Mouse (Mus musculus): ENCODE measurements around the gene Urgcp. TPM values are rescaled to one million over a fixed set of nuclear protein-coding genes. Genes with fewer than 3 reads are reported as not detected.
A peak's percentile ranks its signal among the peaks of the same experiment; 100 is the strongest.

The Urgcp gene
- polyA plus RNA-seq, 1 experiment from 2014 or later, result 19.1 TPM

DNA sequence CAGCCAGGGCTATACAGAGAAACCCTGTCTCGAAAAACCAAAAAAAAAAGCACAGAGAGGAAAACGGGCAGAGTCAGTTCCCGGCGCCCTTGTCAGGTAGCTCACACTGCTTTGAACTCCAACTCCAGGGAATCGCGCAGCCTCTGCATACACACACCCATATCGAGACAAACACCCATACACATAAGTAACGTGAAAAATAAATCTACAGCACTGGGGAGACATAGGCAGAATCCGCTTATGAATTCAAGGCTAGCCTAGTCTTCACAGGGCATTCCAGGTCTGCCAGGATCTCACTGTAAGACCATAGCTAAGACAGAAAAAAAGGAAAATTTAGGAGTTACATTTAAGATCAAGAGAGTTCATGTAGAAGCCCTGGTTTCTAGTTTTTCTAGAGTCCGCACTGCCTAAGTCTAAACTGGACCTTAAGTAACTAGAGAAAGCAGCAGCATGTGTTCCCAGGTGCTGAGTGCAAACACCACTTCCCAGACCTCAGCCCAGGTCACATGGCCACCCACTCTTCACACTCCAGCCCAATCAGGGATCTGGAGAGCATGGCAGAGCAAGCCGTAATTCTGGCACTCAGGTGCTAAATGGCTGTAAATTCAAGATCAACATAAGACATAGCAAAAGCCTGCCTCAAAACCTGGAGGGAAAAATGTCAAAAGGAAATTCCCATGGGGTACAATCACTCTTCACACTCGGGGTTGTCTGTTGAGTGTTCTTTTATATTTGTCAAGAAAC is 43.4 kb downstream of the Urgcp start:
- H3K27me3 ChIP-seq (replicated peaks; ENCODE audit: low read depth, poor library complexity, severe bottlenecking), result no peaks in the 10 kb centered on the region
- no peak for DNase-seq (ENCODE audit: low spot score)
- H3K9me3 ChIP-seq, result no peaks in the 10 kb centered on the region
- H3K36me3 ChIP-seq (replicated peaks), result peaks cover 57% of the 10 kb centered on the region
- no peak overlapping the region for H3K4me3 ChIP-seq
- 94% methylated on average over 12 of the region's 12 CpGs for WGBS
- H3K4me1 ChIP-seq, result no peaks in the 10 kb centered on the region
- H3K27ac ChIP-seq (replicated peaks), result no peak overlapping the region

DNA sequence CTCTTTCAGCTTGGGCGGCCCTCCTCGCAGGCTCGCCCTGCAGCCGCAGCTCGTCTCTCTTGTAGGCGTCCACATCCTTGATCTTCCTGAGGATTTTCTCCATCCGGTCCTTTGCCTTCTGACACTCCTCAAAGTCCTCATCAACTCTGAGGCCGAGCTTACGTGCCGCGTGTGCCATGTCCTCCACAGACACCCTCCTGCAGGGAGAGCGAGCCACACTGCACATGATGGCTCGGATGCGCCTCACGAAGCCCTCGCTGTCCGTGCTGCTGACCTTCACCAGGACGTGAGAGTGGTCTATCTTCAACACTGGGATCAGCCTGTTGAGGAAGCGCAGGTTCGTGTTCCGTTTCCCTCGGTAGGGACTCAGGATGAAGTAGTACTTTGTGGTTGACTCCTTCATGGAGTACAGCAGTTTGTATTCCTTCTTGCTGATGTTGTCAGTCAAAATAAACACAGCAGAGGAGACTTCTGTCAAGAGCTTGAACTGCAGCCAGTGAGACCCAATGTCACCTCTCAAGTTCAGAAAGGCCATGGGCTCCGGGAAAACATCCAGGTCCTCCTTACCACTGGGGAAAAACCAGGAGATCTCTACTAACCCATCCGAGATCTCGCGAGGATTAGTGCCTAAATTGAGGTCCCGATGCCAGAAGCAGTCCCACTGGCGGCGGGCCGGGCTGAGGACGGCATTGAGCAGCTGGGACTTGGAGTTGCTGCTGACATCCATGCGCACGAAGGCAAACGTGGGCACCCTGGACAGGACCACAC is 45.1 kb downstream of the Urgcp start:
- WGBS, result 93% methylated on average over 34 of the region's 34 CpGs
- H3K27me3 ChIP-seq (replicated peaks; ENCODE audit: low read depth, poor library complexity, severe bottlenecking), result no peaks in the 10 kb centered on the region
- H3K36me3 ChIP-seq (replicated peaks), result peaks cover 51% of the 10 kb centered on the region

DNA sequence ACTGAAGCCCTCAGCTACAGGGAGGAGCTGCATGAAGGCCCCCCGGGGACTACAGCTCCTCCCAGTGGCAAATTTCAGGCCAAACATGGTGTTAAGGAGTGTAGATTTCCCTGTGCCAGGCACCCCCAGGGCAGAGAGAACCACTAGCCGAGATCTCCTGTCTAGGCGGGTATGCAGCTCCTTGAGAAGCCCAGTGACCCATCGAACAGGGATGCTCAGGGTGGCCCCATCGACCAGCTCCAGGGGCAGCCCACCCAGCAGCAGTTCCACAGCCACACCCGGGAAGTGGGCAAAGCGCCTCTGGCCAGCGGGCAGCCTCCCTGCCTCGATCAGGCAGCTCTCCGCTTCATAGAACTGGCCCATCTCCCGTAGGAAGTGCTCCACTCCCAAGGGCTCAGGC is 45.9 kb downstream of the Urgcp start:
- no peaks in the 10 kb centered on the region for H3K27me3 ChIP-seq (replicated peaks; ENCODE audit: low read depth, poor library complexity, severe bottlenecking)
- no peaks in the 10 kb centered on the region for H3K4me1 ChIP-seq
- 90% methylated on average over 11 of the region's 11 CpGs for WGBS
- no peak overlapping the region for H3K4me3 ChIP-seq
- peaks cover 48% of the 10 kb centered on the region for H3K36me3 ChIP-seq (replicated peaks)
- no peaks in the 10 kb centered on the region for H3K9me3 ChIP-seq
- DNase-seq (ENCODE audit: low spot score), result no peak
- H3K27ac ChIP-seq (replicated peaks), result no peak overlapping the region

More for the DNA sequence above, 45.1 kb downstream of the Urgcp start:
- Histone ChIP-seq H3K4me1 (no peaks in the 10 kb centered on the region), H3K9me3 (no peaks in the 10 kb centered on the region), H3K4me3 (no peak overlapping the region), H3K27ac (replicated peaks) (no peak overlapping the region)
- no peak for DNase-seq (ENCODE audit: low spot score)

DNA sequence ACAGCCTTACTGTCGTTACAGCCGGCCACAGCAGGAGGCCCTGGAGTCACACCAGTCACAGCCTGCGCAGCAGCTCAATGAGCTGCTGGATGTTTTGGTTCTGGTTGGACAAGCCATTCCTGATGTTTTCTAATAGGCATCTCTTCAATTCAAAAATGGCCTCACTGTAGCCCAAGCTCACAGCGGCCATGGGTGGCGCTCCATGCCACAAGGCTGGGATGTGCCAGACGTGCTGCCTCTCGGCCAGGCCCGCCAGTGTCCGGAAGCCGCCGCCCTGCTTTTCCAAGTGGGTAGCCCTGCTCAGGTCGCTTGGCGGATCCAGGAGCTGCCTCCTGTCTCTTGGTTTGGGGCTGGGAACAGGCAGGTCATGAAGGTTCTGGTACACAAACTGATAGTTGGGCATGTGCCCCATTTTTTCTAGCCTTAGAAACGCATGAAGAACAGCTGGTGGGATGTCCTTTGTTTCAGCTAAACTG is 46.5 kb downstream of the Urgcp start, which contains the start of gene Mrps24:
Gene Mrps24 (minus strand): TSS at position 51 of the 476 bp plus-strand sequence.
- H3K27ac ChIP-seq (replicated peaks), result no peak within 1 kb of the TSS
- peaks cover 48% of the 10 kb centered on the region for H3K36me3 ChIP-seq (replicated peaks)
- no peak within 1 kb of the TSS for H3K4me3 ChIP-seq
- 83% methylated on average over 14 of the region's 14 CpGs for WGBS
- no peak for DNase-seq (ENCODE audit: low spot score)
- no peaks in the 10 kb centered on the region for H3K9me3 ChIP-seq
- H3K27me3 ChIP-seq (replicated peaks; ENCODE audit: low read depth, poor library complexity, severe bottlenecking), result no peaks in the 10 kb centered on the region
- H3K4me1 ChIP-seq, result no peaks in the 10 kb centered on the region

DNA sequence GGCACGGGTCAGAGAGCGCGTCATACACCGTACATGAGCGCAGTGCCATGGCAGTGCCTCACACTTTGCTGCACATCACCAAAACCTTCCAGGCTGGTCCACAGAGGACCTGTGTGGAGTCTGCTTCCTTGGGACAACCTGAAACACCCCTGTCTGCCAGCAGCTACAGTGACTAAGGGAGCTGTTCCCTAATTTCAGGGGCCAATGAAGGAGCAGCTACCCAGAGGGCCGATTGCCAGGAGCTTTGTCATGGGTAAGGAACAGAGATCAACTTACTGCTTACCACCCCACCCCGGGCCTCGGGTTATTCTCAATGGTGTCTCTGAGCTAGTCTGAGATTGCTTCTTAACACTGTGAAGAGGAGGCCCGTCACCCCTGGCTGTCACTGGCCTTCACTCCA is 47.0 kb downstream of the Urgcp start:
- no peak overlapping the region for H3K4me3 ChIP-seq
- no peaks in the 10 kb centered on the region for H3K9me3 ChIP-seq
- no peak for DNase-seq (ENCODE audit: low spot score)
- H3K27ac ChIP-seq (replicated peaks), result no peak overlapping the region
- H3K4me1 ChIP-seq, result no peaks in the 10 kb centered on the region
- H3K36me3 ChIP-seq (replicated peaks), result peaks cover 48% of the 10 kb centered on the region
- H3K27me3 ChIP-seq (replicated peaks; ENCODE audit: low read depth, poor library complexity, severe bottlenecking), result no peaks in the 10 kb centered on the region
- WGBS, result 86% methylated on average over 9 of the region's 9 CpGs

DNA sequence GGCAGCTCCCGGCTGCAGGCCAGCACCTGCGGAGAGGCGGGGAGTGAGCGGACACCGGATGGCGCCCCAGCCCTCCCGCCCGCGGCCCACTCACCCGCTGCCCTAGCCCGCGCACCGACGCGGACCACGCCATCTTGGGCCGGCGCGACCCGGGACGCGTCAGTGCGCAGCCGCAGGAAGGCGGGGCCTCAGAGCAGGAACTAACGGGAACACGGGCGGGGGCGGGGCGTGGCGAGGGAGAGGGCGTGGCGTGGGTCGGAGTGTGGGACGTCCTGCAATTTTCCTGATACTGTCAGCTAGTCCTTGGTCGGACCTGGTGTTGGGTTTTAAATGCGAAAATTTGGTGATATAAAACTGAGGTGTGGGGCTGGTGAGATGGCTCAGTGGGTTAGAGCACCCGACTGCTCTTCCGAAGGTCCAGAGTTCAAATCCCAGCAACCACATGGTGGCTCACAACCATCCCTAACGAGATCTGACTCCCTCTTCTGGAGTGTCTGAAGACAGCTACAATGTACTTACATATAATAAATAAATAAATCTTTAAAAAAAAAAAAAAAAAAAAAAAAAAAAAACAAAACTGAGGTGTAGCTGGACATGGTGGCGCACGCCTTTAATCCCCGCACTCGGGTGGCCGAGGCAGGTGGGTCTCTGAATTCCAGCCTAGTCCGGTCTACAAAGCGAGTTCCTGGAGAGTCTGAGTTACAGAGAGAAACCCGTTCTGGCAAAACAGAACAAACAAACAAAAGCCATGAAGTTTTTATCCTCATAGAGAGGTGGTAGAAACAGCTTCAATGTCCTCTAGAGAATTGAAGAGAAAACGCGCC is 54.4 kb downstream of the Urgcp start:
- H3K4me1 ChIP-seq, result peaks cover 14% of the 10 kb centered on the region
- H3K27ac ChIP-seq (replicated peaks), result peak overlapping the region; percentile 96
- peaks cover 30% of the 10 kb centered on the region for H3K36me3 ChIP-seq (replicated peaks)
- WGBS, result 20% methylated on average over 50 of the region's 50 CpGs
- H3K4me3 ChIP-seq, result peak overlapping the region; percentile 87
- H3K9me3 ChIP-seq, result no peaks in the 10 kb centered on the region
- peak; percentile 97 for DNase-seq (ENCODE audit: low spot score)
- H3K27me3 ChIP-seq (replicated peaks; ENCODE audit: low read depth, poor library complexity, severe bottlenecking), result no peaks in the 10 kb centered on the region

DNA sequence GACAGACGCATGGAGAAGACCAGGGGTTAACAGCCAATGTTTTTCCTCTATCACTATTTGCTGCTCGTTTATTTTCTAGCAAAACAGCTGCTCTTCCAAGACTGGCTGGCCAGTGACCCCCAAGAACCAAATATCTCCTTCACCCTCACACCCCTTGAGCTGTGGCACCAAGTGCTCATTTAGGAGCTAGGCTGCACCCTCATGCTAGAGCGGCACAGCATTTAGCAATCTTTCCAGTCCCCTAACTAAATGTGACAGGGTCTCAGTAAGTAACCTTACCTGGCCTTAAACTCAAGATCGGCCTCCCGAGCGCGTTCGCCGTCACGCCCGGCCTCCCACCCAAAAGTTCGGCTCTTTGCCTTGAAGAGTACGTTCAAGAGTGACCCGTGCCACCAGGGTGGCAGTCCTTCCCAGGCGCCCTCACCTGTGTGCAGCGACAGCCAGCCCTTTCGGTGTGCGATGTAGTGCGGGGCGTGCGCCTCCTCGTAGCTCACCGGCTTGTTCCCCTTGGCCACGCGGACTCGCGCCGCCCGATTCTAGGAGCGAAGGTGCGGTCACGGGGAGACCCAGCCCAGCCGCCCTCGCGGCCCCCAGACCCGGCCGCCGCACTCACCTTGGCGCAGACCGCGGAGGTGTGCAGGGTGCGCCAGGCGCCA is 55.2 kb downstream of the Urgcp start:
- Histone ChIP-seq H3K27me3 (replicated peaks; ENCODE audit: low read depth, poor library complexity, severe bottlenecking) (no peaks in the 10 kb centered on the region), H3K4me1 (peaks cover 14% of the 10 kb centered on the region), H3K27ac (replicated peaks) (peak overlapping the region; percentile 96), H3K36me3 (replicated peaks) (peaks cover 34% of the 10 kb centered on the region), H3K9me3 (no peaks in the 10 kb centered on the region), H3K4me3 (peak overlapping the region; percentile 87)
- DNase-seq (ENCODE audit: low spot score), result no peak
- WGBS, result 2% methylated on average over 43 of the region's 43 CpGs

DNA sequence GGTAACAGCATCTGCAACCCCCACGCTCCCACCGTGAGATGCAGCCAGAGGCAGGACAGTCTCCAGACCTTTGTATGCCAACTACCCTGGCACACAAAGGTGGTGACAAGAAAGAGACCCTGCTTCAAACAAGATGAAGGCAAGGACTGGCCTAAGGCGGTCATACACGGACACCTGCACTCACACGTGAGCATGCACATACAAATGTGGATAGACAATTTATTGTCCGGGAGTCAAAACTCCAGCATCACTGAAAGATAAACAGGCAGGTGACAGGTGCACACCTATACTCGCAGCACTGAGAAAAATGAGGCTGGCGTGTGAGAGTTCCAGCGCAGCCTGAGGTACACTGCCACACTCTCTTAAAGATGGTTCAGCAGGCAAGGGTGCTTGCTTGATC is 56.2 kb downstream of the Urgcp start:
- no peak for DNase-seq (ENCODE audit: low spot score)
- Histone ChIP-seq H3K9me3 (no peaks in the 10 kb centered on the region), H3K27ac (replicated peaks) (no peak overlapping the region), H3K4me1 (peaks cover 14% of the 10 kb centered on the region), H3K36me3 (replicated peaks) (peaks cover 34% of the 10 kb centered on the region), H3K27me3 (replicated peaks; ENCODE audit: low read depth, poor library complexity, severe bottlenecking) (no peaks in the 10 kb centered on the region), H3K4me3 (peak overlapping the region; percentile 87)
- 95% methylated on average over 9 of the region's 9 CpGs for WGBS

DNA sequence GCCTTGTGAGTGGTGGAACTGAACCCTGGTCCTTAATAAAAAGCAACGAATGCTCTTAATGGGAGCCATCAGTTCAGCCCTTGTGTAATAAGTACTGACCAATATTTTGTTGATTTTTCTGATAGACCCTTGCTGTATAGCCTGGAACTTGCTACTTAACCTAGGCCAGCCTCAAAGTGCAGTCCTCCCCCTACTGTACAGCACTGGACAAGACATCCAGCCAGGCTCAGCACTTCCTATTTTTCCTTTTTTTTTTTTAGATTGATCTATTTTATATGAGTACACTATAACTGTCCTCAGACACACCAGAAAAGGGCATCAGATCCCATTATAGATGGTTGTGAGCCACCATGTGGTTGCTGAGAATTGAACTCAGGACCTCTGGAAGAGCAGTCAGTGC is 58.8 kb downstream of the Urgcp start:
- 94% methylated on average over 1 of the region's 1 CpGs for WGBS
- H3K4me3 ChIP-seq, result no peak overlapping the region
- peaks cover 14% of the 10 kb centered on the region for H3K4me1 ChIP-seq
- no peaks in the 10 kb centered on the region for H3K27me3 ChIP-seq (replicated peaks; ENCODE audit: low read depth, poor library complexity, severe bottlenecking)
- H3K36me3 ChIP-seq (replicated peaks), result peaks cover 34% of the 10 kb centered on the region
- no peak for DNase-seq (ENCODE audit: low spot score)
- no peaks in the 10 kb centered on the region for H3K9me3 ChIP-seq
- no peak overlapping the region for H3K27ac ChIP-seq (replicated peaks)

DNA sequence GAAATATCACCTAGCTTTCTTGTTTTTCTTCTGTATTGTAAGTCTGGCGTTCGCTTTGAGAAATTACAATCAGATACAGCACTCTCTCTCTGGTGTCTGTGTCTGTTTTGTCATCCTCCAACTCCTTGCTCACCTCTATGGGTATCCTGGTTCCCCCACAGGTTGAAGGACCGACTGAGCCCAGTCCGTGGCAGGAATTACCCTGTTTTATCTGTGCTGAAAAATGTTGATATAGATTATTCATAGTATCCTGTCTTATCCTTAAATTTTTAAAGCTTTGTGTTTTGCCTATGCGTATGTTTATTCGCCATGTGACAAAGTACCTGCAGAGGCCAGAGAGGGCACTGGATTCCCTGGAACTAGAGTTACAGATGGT is 59.2 kb downstream of the Urgcp start:
- H3K27ac ChIP-seq (replicated peaks), result no peak overlapping the region
- peaks cover 34% of the 10 kb centered on the region for H3K36me3 ChIP-seq (replicated peaks)
- H3K4me3 ChIP-seq, result no peak overlapping the region
- WGBS, result 88% methylated on average over 6 of the region's 6 CpGs
- no peaks in the 10 kb centered on the region for H3K9me3 ChIP-seq
- H3K4me1 ChIP-seq, result peaks cover 14% of the 10 kb centered on the region
- DNase-seq (ENCODE audit: low spot score), result no peak
- H3K27me3 ChIP-seq (replicated peaks; ENCODE audit: low read depth, poor library complexity, severe bottlenecking), result no peaks in the 10 kb centered on the region

DNA sequence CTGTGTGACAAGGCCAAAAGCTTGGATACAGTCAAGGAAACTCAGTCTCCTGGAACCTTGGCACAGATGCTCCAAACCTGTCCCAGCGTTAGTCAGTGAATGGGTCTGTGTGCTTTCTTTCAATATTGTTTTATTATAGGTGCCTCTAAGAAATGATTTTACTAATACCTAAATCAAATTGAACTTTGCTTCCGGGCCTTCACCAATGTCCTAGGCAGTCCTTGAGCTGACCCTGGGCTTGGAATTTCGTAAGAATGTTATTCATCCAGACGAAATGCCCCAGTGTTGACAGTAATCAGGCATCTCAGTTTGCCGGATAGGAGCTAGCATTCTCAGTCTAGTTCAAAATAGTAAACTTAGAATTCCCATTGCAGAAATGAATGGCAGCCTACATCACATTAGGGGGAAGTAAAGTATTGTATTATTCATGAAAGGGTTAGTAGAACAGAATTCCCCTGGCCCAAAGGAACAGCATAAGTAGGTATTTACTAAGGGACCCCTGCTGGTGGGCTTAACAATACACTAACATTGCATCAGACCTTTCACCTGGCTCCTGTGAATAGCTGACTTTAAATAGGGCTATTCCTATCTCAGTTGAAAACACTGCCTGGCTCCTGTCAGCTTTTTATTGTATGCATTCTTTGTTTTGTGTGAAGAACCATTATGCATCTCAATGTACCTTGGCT is 59.8 kb downstream of the Urgcp start:
- 82% methylated on average over 5 of the region's 5 CpGs for WGBS
- H3K4me3 ChIP-seq, result no peak overlapping the region
- no peaks in the 10 kb centered on the region for H3K9me3 ChIP-seq

More for the DNA sequence above, 59.8 kb downstream of the Urgcp start:
- H3K36me3 ChIP-seq (replicated peaks), result peaks cover 34% of the 10 kb centered on the region
- no peak overlapping the region for H3K27ac ChIP-seq (replicated peaks)
- peaks cover 14% of the 10 kb centered on the region for H3K4me1 ChIP-seq
- H3K27me3 ChIP-seq (replicated peaks; ENCODE audit: low read depth, poor library complexity, severe bottlenecking), result no peaks in the 10 kb centered on the region
- DNase-seq (ENCODE audit: low spot score), result no peak

All from embryonic facial prominence, embryonic 10.5 days (tissue).